Mouse (Mus musculus) testis, postnatal 14 days (tissue): ENCODE measurements at regions not wholly inside any gene's neighbourhood (a gene's known extent, or its start where the extent isn't known, plus 50 kb on each side); places are given as distances from the start of the nearest gene placed in this dataset.
"Not testable (repeated sequence)": the region's sequence is repeated elsewhere in the genome, so short reads cannot be mapped to it uniquely, and the experiment has no call there.

Experiments
- DNase-seq: peaks from one replicate; pipeline ENCODE4 v3.0.0; 2021; ENCODE audit warnings: low spot score

DNA sequence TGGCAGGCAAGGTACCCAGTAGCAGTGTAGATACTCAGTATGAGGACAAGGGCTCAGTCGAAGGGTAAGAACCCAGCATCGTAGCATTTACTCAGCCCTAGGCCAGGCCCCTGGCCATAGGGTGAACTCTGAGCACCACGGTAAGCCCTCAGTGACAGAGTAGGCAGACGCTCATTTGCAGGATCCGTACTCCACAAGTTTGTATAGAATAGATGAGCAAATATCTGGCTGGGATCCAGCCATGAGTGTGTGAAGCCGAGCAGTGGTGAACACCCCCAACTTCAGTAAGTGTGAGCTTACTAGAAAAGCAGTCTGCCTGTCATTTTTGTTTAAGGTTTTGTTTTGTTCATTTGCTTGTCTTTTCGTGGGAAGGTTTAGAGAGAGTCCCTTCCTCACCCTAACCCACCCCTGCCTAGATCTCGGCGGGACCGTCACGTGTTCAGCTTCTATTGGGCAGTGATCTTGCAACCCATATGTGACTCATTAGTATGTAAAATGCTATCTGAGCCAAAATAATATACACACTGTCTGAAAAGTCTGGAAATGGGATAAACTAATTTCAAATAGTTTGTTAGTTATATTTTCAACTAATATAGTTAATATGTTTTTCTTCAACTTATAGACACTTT, 76.3 kb downstream of the Gm5447 start:
- no peak for DNase-seq

DNA sequence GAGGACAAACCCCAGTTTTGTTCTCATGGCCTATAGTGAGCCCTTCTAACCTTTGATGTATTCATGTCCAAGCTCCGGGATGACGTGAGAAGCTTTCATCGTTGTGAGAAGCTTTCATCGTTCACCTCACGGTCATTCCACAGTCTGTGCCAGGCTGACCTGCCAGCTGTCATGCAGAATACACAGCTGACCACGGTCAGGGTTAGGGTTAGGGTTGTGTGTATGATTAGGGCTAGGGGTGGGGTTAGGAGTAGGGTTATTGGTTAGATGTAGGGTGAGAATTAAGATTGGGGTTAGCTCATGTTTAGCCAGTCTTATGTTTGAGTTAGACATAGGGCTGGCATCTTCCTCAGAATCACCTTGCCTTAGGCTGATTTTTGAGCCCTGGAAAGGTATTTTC, 77.6 kb downstream of the Gm5447 start:
- DNase-seq = not testable (repeated sequence)

DNA sequence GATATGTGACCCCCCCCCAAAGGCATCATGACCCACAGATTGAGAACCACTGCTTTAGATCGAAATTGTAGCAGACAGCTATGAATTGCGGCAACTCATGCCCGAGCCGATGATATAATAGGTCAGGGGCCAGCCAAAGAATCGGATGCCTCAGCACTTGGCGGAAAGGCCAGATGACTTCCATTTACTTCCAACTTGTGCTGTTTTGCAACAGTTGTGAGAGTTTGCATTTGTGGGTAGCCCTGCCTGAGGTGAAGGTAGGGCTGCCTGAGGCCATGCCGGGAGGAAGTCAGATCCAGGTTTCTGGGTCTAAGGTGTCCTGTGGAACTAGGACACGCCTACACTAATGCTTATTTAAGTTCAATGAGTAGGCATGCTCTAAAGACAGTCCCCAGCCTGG, 80.4 kb downstream of the Gm5447 start:
- DNase-seq = no peak

DNA sequence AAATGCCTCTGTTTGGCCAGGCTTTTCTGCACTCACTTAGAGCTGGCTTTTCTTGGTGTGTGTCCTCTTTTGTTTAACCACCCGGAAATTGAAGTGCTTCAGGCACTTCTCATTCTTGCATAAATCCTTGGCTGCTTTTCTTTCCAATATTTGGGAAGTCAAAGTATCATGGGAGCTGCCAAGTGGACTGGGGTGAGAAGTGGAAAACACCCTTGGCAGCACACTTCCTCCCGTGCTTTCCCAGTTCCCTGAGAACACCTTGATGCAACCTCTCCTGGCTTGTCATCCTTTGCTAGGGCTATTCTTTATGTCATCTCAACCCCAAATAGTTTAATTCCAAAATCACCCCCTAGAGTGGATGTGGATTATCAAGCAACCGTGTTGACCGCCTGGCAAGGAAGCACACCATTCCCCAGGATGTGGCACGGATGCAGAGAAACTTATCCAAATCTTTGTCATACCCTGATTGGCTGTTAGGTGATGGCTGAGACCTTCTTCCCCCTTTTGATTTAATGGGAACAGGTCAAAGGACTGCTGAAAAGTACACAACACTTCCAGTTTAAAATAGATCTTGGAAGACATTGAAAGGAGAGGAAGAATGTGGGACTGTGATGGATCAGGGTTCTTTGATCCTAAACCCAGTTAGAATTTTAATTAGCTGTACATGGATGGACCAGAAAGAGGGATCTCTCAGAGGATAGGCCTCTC, 81.5 kb downstream of the Gm5447 start:
- DNase-seq = no peak

DNA sequence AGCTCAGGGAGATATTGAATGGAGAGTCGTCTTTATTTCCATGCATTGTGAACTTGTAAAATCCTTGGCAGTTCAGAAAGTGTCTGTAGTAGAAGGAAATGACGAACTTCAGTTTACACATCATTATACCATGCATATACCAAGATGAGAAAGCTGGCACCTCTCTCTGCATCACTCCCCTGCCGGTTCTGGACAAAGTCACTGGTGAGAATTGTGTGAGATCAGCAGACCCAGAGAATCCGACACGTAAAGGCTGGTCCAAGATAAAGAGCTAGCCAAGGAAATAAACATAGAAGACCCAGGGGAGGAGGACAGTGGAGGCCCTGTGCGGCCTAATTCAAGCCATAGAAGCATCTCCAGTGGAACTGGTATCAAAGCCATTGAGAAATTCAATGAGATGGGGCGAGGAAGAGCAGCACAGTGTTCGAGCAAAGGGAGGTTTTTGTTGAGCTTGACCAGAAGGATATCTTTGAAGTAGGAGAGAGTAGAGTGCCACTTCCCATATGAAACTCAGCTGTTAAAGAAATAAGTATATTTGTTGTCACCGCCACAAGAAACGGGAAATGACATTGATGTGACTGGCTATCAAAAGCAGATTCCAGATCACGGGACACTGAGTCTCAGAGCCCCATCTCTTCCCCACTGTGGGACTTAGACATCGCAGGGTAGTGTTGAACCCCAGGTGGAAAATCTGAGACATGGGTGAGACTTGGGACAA, 82.3 kb downstream of the Gm5447 start:
- DNase-seq = no peak

DNA sequence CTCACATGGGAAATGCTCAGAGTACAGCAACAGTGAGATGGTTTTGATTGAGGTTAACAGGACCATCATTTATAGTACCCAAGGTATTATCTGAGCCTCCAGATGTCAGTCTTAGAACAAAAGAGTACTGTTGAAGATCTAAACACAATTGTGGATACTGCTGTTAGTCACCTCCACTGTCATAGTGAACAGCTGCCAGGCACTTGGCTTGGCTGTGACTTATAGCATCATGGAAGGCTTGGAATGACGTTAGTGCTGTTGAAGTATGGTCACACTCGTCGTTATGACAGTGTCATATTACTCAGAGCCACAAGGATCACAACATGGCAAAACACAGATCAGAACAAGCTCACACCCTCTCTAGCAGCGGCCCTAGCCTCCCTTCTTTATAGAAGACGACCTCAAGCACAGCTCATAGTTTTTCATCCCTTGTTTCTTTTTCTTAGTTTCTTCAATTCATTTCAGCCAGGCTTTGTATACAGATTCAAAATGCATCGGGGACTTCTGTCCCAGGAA, 87.0 kb downstream of the Gm5447 start:
- no peak for DNase-seq

DNA sequence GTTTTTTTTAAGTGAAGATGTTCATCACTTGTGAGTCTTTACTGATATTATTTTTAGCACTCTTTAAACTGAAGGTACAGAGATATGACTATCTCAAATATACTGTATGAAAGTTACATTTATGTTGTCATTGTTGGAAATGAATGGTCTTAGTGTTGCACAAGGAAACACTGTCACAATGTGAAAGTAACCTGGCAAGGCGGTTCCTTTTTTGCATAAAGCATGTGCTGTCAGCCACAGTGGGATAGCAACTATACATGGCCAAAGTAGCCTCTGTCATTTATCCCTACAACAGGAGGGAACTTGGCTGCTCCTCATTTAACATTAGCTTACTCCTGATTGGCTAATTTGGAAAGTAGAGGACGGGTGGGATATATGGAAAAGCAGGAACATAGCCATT, 94.3 kb downstream of the Gm5447 start:
- no peak for DNase-seq

DNA sequence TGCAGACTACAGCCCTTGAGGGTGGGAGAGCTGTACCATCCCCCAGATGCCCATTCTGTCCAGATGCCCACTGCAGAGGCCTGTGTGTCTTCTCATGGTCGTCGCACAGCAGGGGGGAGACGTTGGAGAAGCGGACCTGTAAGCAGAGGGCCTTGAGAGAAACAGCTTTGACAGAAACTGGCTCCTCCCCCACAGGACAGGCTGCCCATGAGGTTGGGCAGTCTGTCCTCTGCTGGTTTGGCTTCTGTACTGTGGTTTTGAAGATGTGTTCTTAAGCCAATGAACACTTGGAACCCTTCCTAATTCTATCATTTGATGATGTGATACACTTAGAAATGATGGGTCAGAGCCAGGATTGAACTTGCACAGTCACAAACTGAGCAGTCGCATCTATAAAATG, 102.5 kb downstream of the Gm5447 start:
- DNase-seq = no peak

DNA sequence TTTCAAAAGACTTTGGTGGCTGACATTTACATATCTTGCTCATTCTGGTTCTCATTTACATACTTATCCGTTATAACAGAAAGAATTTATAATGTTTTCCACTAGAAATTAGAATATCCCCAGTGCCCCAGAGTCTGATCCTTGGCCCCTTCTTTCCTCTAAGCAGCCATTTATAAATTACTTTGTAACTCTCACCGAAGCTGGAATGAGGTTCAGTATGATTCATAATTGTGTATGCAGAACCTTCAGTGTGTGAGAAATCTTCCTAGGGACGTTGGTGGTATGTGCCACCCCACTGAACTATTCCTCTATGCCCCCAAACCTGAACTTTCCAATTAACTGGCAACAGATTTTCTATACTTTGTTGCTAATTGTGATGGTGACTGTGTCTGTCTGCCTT, 104.7 kb downstream of the Gm5447 start:
- DNase-seq = no peak

DNA sequence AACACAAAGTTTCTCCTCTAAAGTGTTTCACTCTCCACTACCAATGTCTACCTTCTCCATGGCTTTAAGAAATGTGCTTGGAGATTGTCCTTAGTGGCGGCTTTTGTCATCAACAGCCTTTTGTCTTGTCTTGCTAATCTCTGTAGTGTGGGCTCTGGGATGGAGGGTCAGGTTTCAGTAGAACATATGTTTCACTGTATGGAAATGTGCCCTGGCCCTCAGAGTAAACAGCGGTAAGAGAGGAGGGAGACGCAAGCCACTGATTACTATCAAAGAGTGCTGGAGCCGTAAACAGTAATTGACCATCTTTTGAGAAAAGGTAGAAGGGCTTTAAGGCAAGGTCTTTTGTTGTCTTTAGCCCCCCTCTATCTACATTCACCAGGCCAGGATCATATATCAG, 106.2 kb downstream of the Gm5447 start:
- DNase-seq = no peak

DNA sequence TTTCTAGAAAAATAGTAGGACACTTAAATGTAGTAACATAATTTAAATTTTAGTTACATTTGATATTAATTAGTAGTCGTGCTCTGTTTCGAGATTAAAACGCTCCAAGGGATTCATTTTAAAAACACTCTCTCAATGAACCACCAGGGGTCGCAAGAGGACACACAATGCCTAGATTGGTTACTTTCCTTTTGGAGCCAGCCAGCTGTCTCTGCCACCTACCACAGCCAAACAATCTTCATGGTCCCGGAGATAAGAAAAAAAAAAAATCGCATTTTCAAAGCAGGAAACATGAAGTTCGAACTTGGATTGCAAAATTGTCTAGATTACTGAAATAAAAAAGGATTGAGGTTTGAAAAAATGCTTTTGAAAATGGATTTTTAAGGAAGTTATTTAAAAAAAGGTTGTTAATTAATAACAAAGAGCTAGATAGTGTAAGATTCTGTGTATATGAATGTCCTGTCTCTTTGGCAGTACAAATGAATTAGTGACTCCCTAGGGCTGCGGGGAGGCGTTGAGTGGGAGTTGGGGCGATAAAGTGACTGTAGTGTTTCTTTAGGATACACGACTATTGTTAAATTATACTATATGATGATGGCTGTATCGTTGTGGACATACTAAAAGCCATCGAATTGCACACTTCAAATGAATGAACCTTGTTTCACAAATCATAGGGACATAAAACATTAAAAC, 108.6 kb downstream of the Gm5447 start:
- DNase-seq = peak; percentile 46

DNA sequence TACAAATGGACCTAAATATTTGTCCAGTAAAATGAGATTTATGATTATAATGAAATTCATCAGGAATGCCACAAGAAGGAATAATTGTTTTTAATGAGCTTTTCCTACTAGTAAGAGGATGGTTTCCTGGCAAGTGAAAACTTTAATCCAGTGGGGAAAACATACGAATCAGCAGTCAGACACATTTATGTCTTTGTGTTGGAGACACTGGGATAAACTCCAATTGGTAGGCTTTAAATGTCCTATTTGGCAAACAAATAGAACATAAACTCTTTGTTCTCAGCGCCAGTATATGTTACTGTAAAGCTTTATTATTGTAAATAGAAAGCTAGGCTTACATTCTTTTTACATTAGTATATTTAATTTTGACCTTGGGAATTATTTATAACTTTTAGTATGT, 127.0 kb downstream of the Gm5447 start:
- DNase-seq = no peak

DNA sequence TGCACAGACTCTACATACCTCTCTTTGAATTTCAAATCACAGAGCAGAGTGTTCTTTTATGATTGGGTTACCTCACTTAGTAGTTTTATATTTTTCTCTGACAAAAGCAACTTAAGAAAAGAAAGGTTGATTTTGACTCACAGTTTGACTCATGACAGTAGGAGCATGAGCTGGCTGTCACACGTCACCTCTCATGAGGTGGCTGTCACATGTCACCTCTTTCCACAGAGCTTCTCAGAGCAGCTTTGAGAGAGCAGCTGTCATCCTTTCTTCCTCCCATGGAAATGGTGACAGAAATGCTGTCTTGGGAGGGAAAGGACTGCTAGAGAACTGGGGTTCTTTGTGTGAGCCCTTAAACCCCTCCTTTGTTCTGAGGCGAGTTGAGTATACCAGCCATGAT, 133.4 kb downstream of the Gm5447 start:
- no peak for DNase-seq

DNA sequence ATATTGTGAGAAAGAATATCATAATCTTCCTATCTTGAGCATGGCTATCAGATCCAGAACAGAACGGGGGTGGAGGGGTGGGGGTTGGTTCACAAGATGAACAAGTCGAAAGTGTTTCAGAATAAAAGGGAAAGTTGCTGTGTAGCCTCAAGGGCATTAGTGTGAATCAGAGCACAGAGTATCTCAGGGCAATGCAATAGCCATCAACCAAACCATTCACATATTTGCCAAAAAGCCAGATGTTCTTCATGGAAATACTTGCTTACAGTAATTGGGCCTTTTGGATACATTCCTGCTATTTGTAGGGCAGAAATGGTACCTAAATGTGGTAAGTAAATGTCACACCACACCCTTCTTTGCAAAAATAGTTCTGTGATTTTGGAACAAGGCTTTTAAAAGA, 135.2 kb downstream of the Gm5447 start:
- DNase-seq = no peak

DNA sequence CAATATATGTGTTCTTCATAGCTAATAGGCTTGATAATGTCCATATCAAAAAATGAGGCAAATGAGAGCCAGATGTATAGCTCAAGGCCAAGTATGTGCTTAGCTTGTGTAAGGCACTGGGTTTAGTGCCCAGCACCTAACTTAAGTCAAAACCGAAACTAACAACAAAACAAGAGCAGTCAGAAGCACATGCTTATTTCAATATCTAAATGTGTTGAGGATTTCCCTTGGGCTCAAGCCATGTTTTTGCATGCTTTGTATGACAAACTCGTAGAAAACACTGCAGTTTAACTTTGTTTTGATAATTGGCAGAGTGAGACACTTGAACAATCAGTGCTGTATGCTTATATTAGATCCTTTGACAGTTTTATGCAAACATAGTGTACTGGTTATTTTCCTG, 148.7 kb downstream of the Gm5447 start:
- no peak for DNase-seq

DNA sequence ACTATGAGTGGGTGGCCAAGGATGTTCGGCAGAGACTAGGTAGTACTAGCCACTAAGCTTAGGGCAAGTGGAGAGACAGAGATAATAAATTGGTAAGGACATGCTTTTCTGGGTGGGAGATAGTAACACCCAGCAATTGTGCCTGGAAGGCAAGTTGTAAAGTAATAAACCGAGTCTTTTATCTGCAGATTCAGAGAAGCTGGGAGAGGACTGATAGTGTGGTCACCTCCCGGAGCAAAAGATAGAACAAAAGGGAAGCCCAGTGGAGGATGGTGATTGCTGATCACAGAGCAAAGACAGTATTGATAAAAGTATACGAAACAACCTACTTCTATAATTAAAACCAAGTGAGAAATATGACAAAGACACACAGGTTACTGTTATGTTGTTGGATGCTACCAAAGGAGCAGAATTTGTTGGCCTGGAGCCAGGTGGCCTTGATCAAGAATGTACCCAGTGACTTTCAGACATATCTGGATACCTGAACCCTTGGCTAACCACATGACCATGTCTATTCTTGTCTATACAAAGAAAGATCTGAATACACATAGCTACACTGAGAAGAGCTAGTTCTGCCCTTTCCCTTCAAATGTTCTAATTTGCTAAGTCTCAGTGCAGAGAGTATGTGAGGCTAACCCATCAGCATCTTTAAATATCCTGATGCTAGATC, 150.7 kb downstream of the Gm5447 start:
- no peak for DNase-seq

DNA sequence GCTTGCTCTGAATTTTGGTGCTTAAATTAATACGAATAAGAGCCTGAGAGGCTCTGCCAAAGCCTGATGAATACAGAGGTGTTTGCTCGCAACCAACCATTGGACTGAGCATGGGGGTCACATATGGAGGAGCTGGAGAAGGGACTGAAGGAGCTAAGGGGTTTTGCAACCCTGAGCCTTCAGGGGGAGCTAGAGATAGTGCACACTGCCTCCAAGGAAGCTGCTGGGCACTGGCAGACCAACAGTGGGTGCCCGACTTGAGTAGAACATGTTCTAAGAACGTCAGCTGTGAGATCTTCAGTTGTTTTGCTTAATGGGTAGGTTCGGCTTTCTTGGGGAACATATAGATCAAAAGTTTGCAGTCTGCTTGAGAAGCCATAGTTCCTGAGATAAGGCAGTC, 158.5 kb downstream of the Gm5447 start:
- no peak for DNase-seq

DNA sequence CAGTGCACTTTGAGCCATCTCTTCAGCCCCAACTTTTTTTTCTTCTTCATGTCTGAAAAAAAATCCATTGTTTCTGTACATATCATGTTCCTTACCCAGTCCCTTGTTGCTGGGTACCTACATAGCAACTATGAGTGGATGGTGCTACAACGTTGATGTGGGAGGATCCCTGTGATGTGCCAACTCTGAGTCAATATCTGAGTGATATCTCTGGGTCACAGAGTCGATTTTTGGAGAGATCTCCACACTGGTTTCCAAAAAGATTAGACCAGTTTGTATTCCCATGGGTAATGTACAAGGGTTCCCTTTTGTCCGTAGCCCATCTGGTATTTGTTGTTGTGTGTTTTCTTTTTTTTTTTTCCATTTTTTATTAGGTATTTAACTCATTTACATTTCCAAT, 165.7 kb downstream of the Gm5447 start:
- no peak for DNase-seq

DNA sequence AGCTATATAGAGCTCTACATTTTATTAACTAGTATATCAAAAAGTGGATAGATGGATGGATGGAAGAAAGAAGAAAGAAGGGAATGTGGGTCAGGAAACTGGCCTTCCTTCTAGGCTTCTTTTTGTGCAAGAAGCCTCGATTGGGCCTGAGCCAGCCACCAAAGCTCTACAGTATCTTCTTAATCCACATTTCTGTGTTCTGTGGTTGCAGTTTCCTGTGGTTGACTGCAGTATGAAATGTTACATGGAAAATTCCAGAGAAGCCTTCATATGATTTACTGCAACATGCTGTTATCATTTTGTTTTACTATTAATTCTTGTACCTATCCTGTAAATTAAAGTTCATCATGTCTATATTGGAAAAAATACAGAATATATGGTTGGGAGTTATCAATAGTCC, 173.3 kb downstream of the Gm5447 start:
- no peak for DNase-seq

DNA sequence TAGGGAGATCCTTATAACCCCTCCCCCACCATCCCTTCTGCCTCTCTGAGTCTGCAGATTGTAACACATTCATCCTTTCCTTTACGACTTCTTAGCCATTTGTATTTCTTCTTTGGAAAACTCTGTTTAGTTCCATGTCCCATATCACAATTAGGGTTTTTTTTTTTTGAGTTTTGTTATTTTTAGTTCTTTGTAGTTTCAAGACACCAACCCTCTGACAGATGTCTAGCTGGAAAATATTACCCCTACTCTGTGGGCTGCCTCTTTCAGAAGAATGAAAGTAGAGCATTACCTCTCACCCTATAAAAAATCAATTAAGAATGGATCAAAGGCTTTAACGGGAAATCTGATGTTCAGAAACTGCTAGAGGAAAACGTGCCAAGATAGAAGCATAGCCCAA, 180.1 kb downstream of the Gm5447 start:
- DNase-seq = no peak

DNA sequence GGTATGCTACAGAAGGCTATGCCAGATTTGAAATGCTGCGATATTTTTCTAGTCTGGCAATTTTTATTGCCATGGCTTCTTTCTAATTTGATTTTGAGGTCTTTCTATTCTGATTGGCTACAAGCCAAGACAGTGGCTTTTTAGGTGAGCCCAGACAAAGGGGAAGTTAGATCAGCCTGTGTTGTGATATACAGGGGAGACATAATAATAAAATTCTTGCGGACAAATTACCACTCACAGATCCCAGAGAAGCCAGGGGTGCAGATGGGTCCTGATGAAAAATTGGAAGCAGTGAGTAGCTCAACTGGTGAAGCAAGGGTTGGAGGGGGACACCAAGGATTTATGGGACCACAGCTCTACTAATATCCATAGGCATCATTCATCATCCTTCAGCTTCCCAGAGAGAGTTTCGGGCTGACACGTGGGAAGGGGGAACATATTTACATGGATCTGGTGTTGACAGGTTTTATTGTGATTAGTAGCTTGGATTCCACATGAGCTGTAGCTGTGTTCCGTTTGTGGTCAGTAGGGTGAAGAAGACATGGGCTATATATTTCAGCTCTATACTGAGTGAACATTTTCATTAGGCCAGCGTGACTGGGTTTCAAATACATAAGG, 190.0 kb downstream of the Gm5447 start:
- DNase-seq = no peak

DNA sequence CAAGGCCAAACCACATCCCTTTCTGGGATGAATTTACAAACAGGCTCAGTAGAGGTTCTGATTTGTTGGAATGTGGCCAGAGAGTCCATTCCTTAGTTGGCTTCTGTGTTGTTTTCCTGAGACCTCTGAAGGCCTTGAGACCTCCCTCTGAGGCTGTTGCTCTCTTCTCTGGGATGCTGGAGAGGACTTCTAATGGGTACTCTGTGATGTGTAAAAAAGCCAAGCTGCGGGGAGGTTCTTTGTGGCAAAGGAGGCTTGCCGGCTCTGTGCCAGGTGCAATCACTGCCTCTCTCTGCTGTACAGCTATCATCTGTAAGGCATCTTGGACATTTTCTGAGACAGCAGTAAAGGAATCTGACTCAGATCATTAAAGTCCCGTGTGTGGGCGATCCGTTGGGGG, 192.3 kb downstream of the Gm5447 start:
- DNase-seq = no peak
